Mouse (Mus musculus): ENCODE results near the gene Pecam1.

- TF ChIP-seq EP300 (IDR thresholded peaks at IDR 0.05; ENCODE audit: low read depth) (no peak), CTCF (IDR thresholded peaks at IDR 0.05; ENCODE audit: low read depth) (no peak)
Measured at GRCm38 (mm10) chr11:106780590-106781220, 30.3 kb upstream of the Pecam1 start.
